ENCODE assay signal across 8 mouse cellular contexts in the genomic region with DNA sequence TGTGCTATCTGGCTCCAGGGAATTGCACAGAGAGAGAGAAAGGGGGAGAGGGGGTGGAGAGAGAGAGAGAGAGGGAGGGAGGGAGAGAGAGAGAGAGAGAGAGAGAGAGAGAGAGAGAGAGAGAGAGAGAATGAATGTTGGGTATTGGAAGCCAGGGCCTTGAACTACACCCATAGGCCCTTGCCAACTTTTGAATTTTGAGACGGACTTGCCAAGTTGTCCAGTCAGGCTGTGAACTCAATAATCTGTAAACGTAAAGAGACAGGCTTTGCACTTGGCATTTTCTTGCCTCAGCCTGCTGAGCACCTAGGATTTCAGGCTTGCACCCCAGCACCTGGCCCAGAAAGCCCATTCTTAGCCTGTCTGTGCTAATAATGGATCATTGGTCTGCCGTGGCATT. TPM values are rescaled to one million over a fixed set of nuclear protein-coding genes. Genes with fewer than 3 reads are reported as not detected.
DNase-seq lines count a peak whose midpoint lies in the region; ATAC-seq and TF ChIP-seq lines count a peak whose summit lies in the region.

No protein-coding gene starts in this region.

- no peak for TF ChIP-seq POLR2A in testis, adult 2 months (IDR thresholded peaks at IDR 0.05; ENCODE audit: control insufficient read depth, low read depth, low read length)

- no peak for DNase-seq in heart, embryonic 10.5 days (ENCODE audit: low spot score)
- no peak for DNase-seq in heart, postnatal 25 days (ENCODE audit: low spot score)
- DNase-seq in testis, postnatal 14 days (ENCODE audit: low spot score), result no peak
- no peak for DNase-seq in cerebellum, postnatal 14 days
- no peak for DNase-seq in layer of hippocampus, adult 9-10 months (ENCODE audit: low spot score)
- DNase-seq in testis, postnatal 10 days (ENCODE audit: low spot score), result no peak

- intact Hi-C loops in heart, postnatal 25 days (cut with DNase I), result no loop called here

- H3K9me3 ChIP-seq in heart, embryonic 10.5 days, result no peaks in the 10 kb centered on the region
- H3K9me3 ChIP-seq in liver, embryonic 12.5 days (replicated peaks), result no peaks in the 10 kb centered on the region

- H3K4me3 ChIP-seq in heart, embryonic 10.5 days, result peak overlapping the region; percentile 94
- H3K4me3 ChIP-seq in testis, adult 2 months (ENCODE audit: control insufficient read depth, low read depth, low read length), result peak overlapping the region; percentile 87; the same call in 1 of the 2 replicates
- peak overlapping the region; percentile 71; the same call in 1 of the 2 replicates for H3K4me3 ChIP-seq in liver, embryonic 12.5 days

- H3K9ac ChIP-seq in liver, embryonic 12.5 days, result 0 out of 2 replicates have a peak overlapping the region, but pooled peaks have one; percentile 22

- H3K36me3 ChIP-seq in heart, embryonic 10.5 days, result no peaks in the 10 kb centered on the region
- H3K36me3 ChIP-seq in testis, adult 2 months (ENCODE audit: control insufficient read depth, insufficient read depth, low read length), result no peaks in the 10 kb centered on the region
- no peaks in the 10 kb centered on the region for H3K36me3 ChIP-seq in liver, embryonic 12.5 days

- H3K27me3 ChIP-seq in heart, embryonic 10.5 days (ENCODE audit: insufficient read depth, poor library complexity, severe bottlenecking), result no peaks in the 10 kb centered on the region
- no peaks in the 10 kb centered on the region for H3K27me3 ChIP-seq in testis, adult 2 months (ENCODE audit: control insufficient read depth, insufficient read depth, low read length)
- no peaks in the 10 kb centered on the region for H3K27me3 ChIP-seq in liver, embryonic 12.5 days (replicated peaks)

- WGBS in heart, embryonic 10.5 days, result 35% methylated on average over 3 of the region's 3 CpGs
- 65% methylated on average over 3 of the region's 3 CpGs for WGBS in liver, embryonic 12.5 days (ENCODE audit: insufficient replicate concordance)

- H3K27ac ChIP-seq in heart, embryonic 10.5 days, result peak overlapping the region; percentile 100
- H3K27ac ChIP-seq in testis, adult 2 months (ENCODE audit: control insufficient read depth, insufficient read depth, low read depth, low read length), result no peak overlapping the region
- no peak overlapping the region for H3K27ac ChIP-seq in liver, embryonic 12.5 days

- no peak for ATAC-seq in liver, embryonic 12.5 days

- TF ChIP-seq CTCF in testis, adult 2 months (IDR thresholded peaks at IDR 0.05; ENCODE audit: control insufficient read depth, insufficient read depth, insufficient replicate concordance, low read depth, low read length), result no peak

- peaks cover 58% of the 10 kb centered on the region for H3K4me1 ChIP-seq in heart, embryonic 10.5 days
- peaks cover 7% of the 10 kb centered on the region for H3K4me1 ChIP-seq in testis, adult 2 months (ENCODE audit: control insufficient read depth, insufficient read depth, low read length)
- peaks cover 74% of the 10 kb centered on the region for H3K4me1 ChIP-seq in liver, embryonic 12.5 days

- H3K4me2 ChIP-seq in liver, embryonic 12.5 days, result peak overlapping the region; percentile 90

RNA-seq across cellular contexts. Expression of gene Qrfp, which starts 48.2 kb away (rescaled TPM):
- 0.06 TPM in 1 of 2 replicates, not detected in the other for polyA plus RNA-seq in heart, embryonic 10.5 days (2016; fragmentation: Nextera tagmentation; extraction: Ambion mirVana)
- total RNA-seq in heart, postnatal 25 days (2021), result not detected
- polyA plus RNA-seq in testis, adult 2 months (2012; rRNA removed), result 0.02 TPM in 1 of 2 replicates, not detected in the other
- polyA plus RNA-seq in liver, embryonic 12.5 days (2016; fragmentation: Nextera tagmentation; extraction: Ambion mirVana), result 0.04 and 0.06 TPM in 2 replicates
